Mouse (Mus musculus) inflammation-experienced regulatory T-cells, adult 6 months (primary cell): ENCODE measurements around the gene Cfap20. TPM values are rescaled to one million over a fixed set of nuclear protein-coding genes. Genes with fewer than 3 reads are reported as not detected.

Experiments used
- polyA plus RNA-seq, 3 experiments: library from polyadenylated mRNA; unstranded; fragments of 100-300 nt; shearing (Covaris generic); gene quantifications; one replicate each; pipeline ENCODE4 v1.2.1; 2017

Cfap20 gene
- polyA plus RNA-seq, 3 experiments from 2014 or later, result 55.7 to 72.2 (median 70.1) TPM

Other genes starting within 250 kb of the Cfap20 start
- gene Kifc3, start 232.1 kb downstream of the Cfap20 start, polyA plus RNA-seq, result 1 to 10 TPM in 1 of 3 experiments, under 1 TPM in 1, not detected in 1; 0.40 to 1.1 TPM
- under 1 TPM in 1 of 3 experiments, not detected in 2; 0.32 TPM for gene Cngb1, start 128.3 kb downstream of the Cfap20 start, polyA plus RNA-seq
- not detected for gene Tepp, start 124.3 kb downstream of the Cfap20 start, polyA plus RNA-seq
- 1 to 10 TPM; 3.1 to 4.2 (median 3.6) TPM for gene Zfp319, start 102.9 kb downstream of the Cfap20 start, polyA plus RNA-seq
- gene Usb1, start 102.6 kb downstream of the Cfap20 start, polyA plus RNA-seq, result 10 to 100 TPM; 59.7 to 62.9 (median 59.7) TPM
- 1 to 10 TPM in 1 of 3 experiments, under 1 TPM in 2; 0.53 to 1.3 (median 0.63) TPM for gene Mmp15, start 82.6 kb downstream of the Cfap20 start, polyA plus RNA-seq
- gene Csnk2a2, start 55.2 kb upstream of the Cfap20 start, polyA plus RNA-seq, result 10 to 100 TPM; 10.6 to 16.8 (median 12.5) TPM
- gene Ccdc113, start 99.2 kb upstream of the Cfap20 start, polyA plus RNA-seq, result not detected
- gene Prss54, start 141.5 kb upstream of the Cfap20 start, polyA plus RNA-seq, result not detected
- gene Gins3, start 198.6 kb upstream of the Cfap20 start, polyA plus RNA-seq, result 10 to 100 TPM in 1 of 3 experiments, 1 to 10 TPM in 2; 8.3 to 13.8 (median 9.1) TPM
- 1 to 10 TPM; 1.3 to 2.7 (median 1.7) TPM for gene Ndrg4, start 242.1 kb upstream of the Cfap20 start, polyA plus RNA-seq